Mouse (Mus musculus): ENCODE results near the gene Trio.

Trio gene

GRCm38 (mm10) chr15:27774481-27774880, 251.2 kb downstream of the Trio start:
- no peak for DNase-seq (ENCODE audit: low spot score in 2 of 2)

DNA sequence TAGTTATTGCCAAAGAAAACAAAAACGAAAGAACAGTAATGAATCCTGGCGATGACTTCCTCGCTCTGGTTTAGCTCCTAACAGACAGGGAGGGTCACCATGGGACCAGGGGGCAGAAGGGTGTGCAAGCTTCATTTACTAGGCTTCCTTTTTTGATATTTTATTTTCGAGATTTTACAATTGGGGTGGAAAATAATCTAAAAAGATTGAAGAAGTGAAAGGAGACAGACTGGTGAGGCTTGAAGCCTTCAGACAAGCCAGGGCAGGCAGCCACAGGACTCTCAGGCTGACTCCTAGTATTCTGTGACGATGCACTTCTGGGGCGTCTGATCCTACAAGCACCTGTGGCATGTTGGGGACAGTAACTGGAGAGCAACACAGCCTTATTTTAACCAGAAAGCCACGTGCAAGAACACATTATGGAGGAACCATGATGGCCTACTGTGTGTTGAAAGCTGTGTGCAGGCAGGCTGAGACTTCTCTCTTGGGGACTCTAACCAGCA, 253.5 kb downstream of the Trio start:
- DNase-seq (ENCODE audit: low spot score in 2 of 2), result no peak

GRCm38 (mm10) chr15:27771581-27771980, 254.1 kb downstream of the Trio start:
- no peak for DNase-seq (ENCODE audit: low spot score in 2 of 2)

GRCm38 (mm10) chr15:27770513-27771196, 255.0 kb downstream of the Trio start:
- DNase-seq (ENCODE audit: low spot score in 2 of 2), result no peak

DNA sequence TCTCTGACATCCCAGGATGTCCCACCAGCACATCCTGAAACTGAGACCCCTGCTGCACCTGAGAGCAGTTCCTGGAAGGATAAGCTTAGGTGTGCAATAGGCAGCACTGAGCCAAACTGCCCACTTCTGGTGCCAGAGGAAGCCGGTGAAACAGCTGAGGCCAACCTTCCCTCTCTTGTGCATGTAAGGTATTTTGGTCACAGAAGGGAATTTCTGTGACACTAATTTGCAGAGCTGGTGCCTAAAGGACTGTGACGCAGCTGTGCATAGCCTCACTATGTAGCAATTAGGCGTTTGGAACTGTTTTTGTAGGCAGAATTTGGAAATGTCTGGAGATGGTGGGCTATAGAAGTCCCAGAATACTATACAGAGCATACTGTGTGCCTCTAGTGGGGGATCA, 264.2 kb downstream of the Trio start:
- DNase-seq (ENCODE audit: low spot score in 2 of 2), result no peak

GRCm38 (mm10) chr15:27760655-27761054, 265.0 kb downstream of the Trio start:
- no peak for DNase-seq (ENCODE audit: low spot score in 2 of 2)

DNA sequence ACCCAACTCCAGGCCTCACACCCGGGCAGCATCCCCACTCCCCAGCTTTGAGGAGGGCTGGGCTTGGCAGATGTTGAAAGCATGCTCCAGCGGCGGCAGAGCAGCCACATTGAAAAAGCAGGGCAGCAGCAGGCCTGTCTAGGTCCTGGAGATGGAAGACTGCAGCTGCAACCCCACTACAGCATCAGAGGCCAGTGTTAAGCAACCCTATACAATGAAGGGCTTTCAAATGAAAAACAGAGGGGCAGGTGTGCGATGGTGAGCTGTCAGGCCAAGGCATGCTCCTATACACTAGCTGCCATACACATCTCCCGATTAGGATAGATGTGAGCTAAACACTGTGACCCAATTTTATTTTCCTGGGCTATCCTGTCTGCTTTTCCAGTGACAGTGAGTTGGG, 265.8 kb downstream of the Trio start:
- DNase-seq (ENCODE audit: low spot score in 2 of 2), result no peak

GRCm38 (mm10) chr15:27758680-27759079, 267.0 kb downstream of the Trio start:
- DNase-seq (ENCODE audit: low spot score in 2 of 2), result no peak

GRCm38 (mm10) chr15:27756426-27756825, 269.2 kb downstream of the Trio start:
- DNase-seq (ENCODE audit: low spot score in 2 of 2), result no peak

DNA sequence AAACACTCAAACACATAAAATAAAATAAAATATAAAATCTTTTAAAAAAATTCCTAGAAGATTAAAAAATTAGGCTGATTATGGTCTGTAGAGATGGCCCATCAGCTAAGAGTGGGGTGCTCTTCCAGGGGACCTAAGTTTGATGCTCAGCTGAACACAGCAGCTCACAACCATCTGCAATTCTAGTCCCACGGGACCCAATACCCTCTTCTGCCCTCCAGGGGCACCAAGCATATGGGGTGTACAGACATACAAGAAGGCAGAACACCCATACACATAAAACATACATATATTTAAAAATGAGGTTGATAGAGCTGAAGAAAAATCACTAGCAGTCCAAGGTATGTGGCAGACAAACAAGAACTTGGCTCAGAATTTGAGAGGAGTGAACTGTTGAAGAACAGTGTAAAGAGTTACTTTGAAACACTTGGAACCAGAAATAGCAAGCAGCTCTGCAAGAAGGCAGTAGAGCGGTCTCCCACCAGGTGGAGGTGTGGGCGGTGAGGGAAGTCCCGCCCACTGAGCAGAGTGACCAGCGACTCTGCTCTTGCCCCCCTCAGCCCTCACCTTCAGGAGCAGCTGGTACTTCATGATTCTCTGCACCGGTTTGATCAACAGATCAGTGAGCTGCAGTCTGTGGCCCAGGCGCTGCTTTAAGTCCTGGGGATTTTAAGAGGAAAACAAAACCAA, 270.9 kb downstream of the Trio start:
- peak in 1 of 2 experiments; percentile 55 for DNase-seq (ENCODE audit: low spot score in 2 of 2)

DNA sequence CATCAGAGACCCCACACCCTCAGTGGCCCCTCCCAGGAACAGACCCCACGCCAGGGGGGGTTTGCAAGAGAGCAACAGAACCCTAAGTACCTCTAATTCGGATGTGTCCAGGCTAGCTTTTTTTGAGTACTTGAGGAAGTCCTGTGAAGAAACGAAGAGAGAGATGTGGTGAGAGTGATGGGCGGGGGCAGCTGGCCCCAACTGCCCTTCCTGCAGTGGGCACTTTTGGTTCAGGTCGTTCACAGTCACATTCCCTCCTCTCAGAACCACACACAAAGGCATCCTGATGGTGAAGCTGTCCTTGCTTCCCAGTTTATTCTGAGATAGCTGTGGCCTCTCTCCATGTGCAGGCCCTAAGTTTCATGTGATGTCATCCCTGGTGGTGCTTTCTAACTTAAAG, 271.7 kb downstream of the Trio start:
- no peak for DNase-seq (ENCODE audit: low spot score in 2 of 2)

DNA sequence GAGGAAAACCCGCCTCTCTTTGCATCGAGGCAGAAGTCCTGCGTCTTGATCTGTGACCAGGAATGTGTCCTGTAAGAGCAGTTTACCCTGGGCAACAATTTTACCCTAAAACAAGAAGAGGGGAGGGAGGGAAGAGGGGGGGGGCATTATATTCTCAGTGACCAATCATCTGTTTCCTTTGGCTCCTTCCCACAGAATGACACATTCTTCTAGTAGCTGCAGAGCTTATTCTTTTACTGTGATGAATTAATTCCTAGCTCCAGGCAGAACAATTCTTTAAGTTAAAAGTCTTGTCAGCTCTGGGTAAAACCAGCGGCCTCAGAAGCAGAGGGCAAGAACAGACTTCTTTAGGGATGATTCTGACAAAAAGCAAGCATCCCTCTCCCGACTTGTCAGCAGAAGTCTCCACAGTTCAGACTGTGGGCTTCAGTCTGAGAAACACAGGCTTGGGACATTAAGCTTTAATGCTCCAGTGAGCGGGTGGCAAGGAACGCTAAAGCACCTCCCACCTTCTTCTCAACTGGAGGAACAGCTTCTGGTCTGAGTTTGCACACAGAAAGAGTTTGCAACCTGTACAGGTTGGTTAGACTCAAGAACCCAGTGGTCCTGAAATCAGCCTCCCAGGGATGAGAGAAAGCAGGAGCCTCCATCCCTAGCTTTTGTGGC, 272.8 kb downstream of the Trio start:
- DNase-seq (ENCODE audit: low spot score in 2 of 2), result no peak

DNA sequence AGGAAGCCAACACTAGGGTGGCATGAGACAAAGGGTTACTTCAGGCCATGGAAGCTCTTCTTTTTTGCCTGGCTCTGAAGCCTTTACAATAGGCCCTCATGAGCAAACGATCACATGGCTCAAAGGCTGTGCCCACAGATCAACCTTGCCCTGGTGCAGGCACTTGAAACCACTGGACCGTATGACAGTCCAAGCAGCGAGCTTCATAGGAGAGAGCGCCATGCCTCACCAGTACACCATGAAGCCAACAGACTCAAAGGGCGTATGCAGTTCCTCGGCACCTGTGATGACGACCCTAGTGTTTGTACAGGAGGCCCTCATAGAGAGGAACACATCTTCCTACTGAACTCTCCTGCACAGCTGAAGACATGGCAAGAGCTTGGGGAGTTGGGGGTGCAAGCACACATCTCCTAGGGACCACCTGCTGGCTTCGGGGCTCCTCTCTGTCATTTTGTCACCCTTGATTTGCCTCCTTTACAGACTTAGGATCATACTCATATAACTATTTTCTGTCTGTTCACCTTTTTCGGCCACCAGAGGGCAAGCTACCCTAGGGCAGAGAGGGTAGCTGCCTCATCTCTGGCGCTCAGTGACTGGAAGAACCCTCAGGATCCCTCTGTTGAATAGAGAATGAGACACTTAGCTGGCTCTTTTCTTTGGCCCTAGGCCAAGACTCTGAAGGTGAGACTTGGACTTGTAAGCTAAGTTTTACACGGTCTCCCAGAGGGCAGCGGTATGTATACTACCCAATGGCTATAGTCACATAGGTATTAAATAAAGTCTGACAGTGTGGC, 273.8 kb downstream of the Trio start:
- peak in 1 of 2 experiments; percentile 65 for DNase-seq (ENCODE audit: low spot score in 2 of 2)

GRCm38 (mm10) chr15:27748739-27749138, 276.9 kb downstream of the Trio start:
- DNase-seq (ENCODE audit: low spot score in 2 of 2), result no peak

DNA sequence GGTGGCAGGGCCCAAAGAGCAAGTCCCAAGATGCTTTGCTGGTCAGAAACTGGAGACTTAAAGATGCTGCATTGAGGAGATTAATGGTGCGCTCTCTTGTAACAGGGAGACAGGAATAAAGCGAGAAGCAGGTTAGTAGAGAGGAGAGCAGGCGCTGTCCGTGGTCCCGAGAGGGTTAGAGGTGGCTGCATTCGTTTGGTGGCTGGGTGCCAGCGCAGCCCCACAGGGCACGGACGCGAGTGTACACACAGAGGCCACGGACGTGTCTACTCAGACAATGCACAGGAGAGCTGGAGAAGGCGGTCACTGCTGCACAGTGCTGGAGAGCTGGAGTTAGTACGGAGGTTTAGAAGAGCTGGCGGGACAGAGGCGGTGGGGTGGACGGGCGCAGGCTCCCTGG, 278.1 kb downstream of the Trio start:
- DNase-seq (ENCODE audit: low spot score in 2 of 2), result no peak

DNA sequence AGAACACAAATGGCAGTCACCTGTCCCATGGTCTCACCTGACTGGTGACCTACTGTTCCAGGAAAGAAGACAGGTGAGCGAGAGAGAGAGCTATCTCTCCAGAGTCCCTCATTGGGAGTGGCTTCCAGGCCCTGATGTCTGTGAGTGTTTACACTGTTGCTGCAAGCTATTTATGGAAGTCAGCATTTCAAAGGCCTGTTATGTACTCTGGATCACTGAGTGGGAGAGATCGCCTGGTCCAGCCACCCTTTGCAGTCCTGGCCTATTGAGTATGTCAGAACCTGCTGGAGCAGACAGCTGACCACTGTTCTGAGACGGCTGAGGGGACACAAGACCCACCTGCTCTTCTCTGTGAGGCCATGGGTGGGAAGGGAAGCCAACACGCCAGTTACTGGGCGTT, 280.7 kb downstream of the Trio start:
- no peak for DNase-seq (ENCODE audit: low spot score in 2 of 2)

DNA sequence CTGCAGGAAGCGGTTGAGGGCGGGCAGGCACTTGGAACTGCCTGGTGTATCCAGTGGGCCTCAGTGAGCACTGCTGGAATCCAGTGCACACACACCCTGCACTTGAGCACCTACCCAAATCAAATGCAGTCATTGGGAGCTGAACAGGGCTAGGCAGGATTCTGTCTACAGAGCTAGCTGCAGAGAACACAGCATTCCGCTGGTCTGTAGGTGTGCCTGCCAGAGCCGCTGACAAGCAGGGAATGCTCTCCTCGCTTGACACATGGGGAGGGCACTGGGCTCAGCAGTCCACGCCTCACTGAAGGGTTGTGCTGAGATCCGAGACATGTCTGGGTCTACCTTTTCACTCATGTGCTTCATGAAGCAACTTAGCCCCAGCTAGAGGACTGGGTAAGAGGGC, 285.6 kb downstream of the Trio start:
- no peak for DNase-seq (ENCODE audit: low spot score in 2 of 2)

GRCm38 (mm10) chr15:27731818-27732217, 293.8 kb downstream of the Trio start:
- no peak for DNase-seq (ENCODE audit: low spot score in 2 of 2)

GRCm38 (mm10) chr15:27726228-27726627, 299.4 kb downstream of the Trio start:
- no peak for DNase-seq (ENCODE audit: low spot score in 2 of 2)

GRCm38 (mm10) chr15:27724796-27725680, 300.6 kb downstream of the Trio start:
- DNase-seq (ENCODE audit: low spot score in 2 of 2), result no peak

DNA sequence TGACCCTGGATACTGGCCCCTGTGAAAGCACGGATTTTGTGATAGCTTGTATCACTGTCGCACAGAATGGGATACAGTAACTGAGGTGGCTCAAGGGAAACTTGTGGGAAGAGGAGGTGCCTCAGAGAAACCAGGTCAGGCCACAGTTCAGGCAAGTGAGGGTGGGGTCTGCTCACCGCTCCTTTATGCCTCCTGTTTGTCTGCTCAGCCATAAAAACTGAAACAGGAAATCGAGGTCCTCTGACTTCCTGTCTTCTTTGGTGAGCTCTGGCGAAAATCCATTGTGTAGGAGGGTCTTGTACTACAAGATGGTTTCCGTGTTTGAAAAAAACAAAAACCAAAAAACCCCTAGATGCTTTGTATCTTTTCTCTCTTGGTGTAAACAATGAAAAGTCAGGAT, 301.4 kb downstream of the Trio start:
- no peak for DNase-seq (ENCODE audit: low spot score in 2 of 2)

All from left cerebral cortex, adult 9 months (tissue).